Mouse (Mus musculus): Measurements from ENCODE around the gene Gm16253. TPM values are rescaled to one million over a fixed set of nuclear protein-coding genes. Genes with fewer than 3 reads are reported as not detected.
A peak's percentile ranks its signal among the peaks of the same experiment; 100 is the strongest.

Gm16253 gene
- 1.8 TPM in 2 replicates for polyA plus RNA-seq (2015; fragmentation: Nextera tagmentation; extraction: Ambion mirVana)

DNA sequence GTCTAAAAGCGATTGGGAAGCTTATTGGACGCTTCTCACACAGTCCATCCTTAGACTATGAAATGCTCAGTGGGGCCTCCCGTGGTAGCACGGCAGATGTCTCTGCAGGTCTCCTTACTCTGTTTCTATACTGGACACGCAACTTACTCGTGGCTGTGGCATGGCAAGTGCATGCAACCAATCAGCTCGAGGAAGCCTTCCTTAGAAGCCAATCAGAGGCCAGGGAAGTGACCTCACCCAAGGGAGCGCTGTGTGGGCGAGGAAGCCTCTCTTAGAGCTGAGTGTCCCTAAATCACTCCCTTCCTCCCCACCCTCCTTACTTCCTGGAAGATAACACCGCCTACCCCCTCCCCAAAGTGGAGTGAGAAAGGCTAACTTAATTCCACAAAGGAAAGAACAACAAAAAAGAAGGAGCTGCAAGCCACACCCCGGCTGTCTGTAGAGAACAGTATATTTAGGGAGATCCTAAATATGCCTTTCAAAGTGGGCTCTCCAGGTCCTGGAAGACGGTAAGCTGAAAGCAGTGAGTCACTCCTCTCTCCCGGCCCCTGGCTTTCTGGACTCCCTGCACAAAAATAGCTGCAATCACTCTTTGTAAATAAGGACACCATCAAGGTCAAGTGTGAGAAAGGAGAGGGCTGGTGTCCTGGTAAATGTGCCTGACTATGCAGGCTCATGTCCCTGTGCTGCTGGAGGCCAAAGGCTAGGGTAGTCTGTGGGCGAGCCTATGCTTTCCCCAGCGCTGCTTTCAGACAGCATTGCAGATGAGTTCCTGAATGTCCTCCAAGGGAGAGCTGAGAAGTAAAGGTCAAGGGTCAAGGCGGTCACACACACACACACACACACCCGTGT lies at the start of gene Gm16253:
Gm16253 (plus strand) TSS at position 295 of the 852 bp plus-strand sequence.
- Histone ChIP-seq H3K36me3 (no peaks in the 10 kb centered on the region), H3K4me1 (peaks cover 35% of the 10 kb centered on the region), H3K27ac (replicated peaks) (peak within 1 kb of the TSS; percentile 83), H3K4me2 (peak within 1 kb of the TSS; percentile 58), H3K27me3 (replicated peaks) (peaks cover 7% of the 10 kb centered on the region; the same call in 1 of the 2 replicates), H3K9me3 (replicated peaks) (no peaks in the 10 kb centered on the region), H3K4me3 (replicated peaks) (peak within 1 kb of the TSS; percentile 21), H3K9ac (replicated peaks) (peak within 1 kb of the TSS; percentile 14; the same call in 1 of the 2 replicates)
- ATAC-seq (ENCODE audit: low FRiP score), result peak; percentile 89
- 15% methylated on average over 17 of the region's 17 CpGs for whole genome bisulfite sequencing

DNA sequence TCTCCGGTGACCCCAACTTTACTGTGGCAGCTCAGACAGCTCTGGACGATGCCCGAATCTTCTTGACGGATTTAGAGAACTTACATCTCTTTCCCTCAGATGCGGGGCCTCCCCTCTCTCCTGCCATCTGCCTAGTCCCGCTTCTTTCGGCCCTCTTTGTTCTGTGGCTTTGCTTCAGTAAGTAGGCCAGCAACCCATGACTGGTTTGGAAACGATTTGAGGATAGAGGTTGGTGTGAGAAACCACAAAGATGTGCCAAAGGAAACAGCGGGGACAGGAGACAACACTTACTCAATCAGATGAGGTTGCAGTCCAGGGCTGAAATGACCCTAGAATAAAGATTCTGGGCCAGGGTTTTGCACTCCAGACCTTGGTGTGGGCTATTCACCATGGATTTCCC lies 48.3 kb upstream of the Gm16253 start:
- Histone ChIP-seq H3K4me1 (peaks cover 9% of the 10 kb centered on the region), H3K9ac (replicated peaks) (no peak overlapping the region), H3K27me3 (replicated peaks) (peaks cover 41% of the 10 kb centered on the region), H3K4me3 (replicated peaks) (no peak overlapping the region), H3K27ac (replicated peaks) (no peak overlapping the region), H3K9me3 (replicated peaks) (no peaks in the 10 kb centered on the region), H3K36me3 (no peaks in the 10 kb centered on the region), H3K4me2 (no peak overlapping the region)
- 58% methylated on average over 9 of the region's 9 CpGs for WGBS
- no peak for ATAC-seq (ENCODE audit: low FRiP score)

DNA sequence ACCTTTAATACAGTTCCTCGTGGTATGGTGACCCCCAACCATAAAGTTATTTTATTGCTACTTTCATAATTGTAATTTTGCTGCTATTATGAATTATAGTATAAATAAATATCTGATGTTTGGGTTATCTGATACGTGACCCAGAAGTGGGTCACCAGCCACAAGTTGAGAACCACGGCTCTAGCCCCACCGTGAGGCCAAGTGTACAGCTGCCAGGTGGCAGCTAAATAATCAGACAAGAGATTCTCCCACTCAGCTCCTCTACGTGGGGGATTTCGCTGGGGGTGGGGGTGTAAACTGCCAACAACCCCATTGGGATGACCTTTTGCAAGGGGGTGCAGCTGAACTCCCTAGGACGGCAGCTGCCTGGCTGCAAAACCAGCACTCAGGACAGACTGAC lies 44.7 kb upstream of the Gm16253 start:
- Histone ChIP-seq H3K27me3 (replicated peaks) (peaks cover 19% of the 10 kb centered on the region), H3K27ac (replicated peaks) (no peak overlapping the region), H3K4me2 (no peak overlapping the region), H3K36me3 (no peaks in the 10 kb centered on the region), H3K4me1 (peaks cover 5% of the 10 kb centered on the region), H3K4me3 (replicated peaks) (no peak overlapping the region), H3K9me3 (replicated peaks) (no peaks in the 10 kb centered on the region), H3K9ac (replicated peaks) (no peak overlapping the region)
- WGBS, result 74% methylated on average over 7 of the region's 7 CpGs
- ATAC-seq (ENCODE audit: low FRiP score), result no peak

DNA sequence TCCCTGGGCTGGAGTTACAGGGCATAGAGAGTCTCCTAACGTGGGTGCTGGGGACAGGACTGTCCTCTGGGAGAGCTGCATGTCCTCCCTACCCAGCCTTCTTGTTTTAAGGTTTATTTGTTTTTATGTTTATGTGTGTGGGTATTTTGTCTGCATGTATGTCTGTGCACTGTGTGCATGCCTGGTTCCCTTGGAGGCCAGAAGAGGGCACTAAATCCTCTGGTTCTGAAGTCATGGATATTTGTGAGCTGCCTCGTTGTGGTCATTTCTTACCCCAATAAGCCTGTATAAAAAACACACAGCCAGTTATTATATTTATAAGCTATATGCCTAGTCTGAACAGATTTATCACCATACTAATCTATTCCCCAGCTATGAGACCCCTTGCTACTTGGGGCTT lies 42.5 kb upstream of the Gm16253 start:
- 53% methylated on average over 2 of the region's 2 CpGs for WGBS
- Histone ChIP-seq H3K27me3 (replicated peaks) (no peaks in the 10 kb centered on the region), H3K9me3 (replicated peaks) (no peaks in the 10 kb centered on the region), H3K4me3 (replicated peaks) (no peak overlapping the region), H3K4me1 (no peaks in the 10 kb centered on the region), H3K36me3 (no peaks in the 10 kb centered on the region), H3K27ac (replicated peaks) (no peak overlapping the region), H3K4me2 (no peak overlapping the region), H3K9ac (replicated peaks) (no peak overlapping the region)
- no peak for ATAC-seq (ENCODE audit: low FRiP score)

DNA sequence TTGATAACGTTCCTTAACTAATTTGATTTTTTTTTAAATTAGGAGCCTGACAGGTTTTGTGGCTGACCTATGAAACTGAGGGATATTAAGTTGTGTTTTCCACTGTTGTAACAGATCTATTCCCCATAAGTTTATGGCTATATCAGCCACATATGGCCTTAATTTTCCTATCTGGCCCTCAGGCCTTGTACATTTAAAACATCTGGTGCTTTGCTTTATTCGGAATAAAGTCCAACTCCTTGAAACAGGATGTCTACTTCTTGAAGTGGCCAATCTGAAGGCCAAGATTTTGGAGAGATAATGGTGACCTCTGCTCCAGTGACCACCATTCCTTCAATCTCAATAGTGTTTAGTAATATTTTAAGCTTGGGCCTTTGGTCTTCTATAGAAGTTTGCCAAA lies 37.5 kb upstream of the Gm16253 start:
- H3K4me3 ChIP-seq (replicated peaks), result no peak overlapping the region
- no peak overlapping the region for H3K9ac ChIP-seq (replicated peaks)
- no peaks in the 10 kb centered on the region for H3K27me3 ChIP-seq (replicated peaks)
- no peak overlapping the region for H3K4me2 ChIP-seq
- no peaks in the 10 kb centered on the region for H3K36me3 ChIP-seq
- H3K27ac ChIP-seq (replicated peaks), result no peak overlapping the region
- ATAC-seq (ENCODE audit: low FRiP score), result no peak
- H3K4me1 ChIP-seq, result 0 out of 2 replicates have a peak, but pooled peaks cover 3% of the 10 kb centered on the region
- H3K9me3 ChIP-seq (replicated peaks), result no peaks in the 10 kb centered on the region
- 78% methylated on average over 2 of the region's 2 CpGs for WGBS

DNA sequence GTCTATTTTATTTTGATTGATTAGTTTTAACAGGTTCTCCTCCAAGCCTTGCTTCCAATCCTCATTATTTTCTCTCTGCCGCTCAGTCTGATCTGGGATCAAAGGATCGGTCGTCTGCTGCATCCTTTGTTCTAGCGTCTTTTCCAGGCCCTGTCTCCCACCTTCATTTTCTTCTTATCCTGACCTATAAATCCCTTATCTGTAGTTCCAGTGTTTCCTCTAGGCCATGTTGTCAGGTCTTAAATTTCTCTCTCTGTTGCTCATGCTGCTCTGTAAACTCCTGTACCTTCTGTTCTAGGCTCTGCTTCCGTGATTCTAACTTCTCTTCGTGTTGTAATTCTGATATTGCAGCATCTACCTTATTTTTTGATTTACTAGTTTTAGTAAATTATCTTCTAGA lies 36.0 kb upstream of the Gm16253 start:
- Histone ChIP-seq H3K9ac (replicated peaks) (no peak overlapping the region), H3K9me3 (replicated peaks) (no peaks in the 10 kb centered on the region), H3K4me1 (0 out of 2 replicates have a peak, but pooled peaks cover 3% of the 10 kb centered on the region), H3K36me3 (no peaks in the 10 kb centered on the region), H3K4me3 (replicated peaks) (no peak overlapping the region), H3K4me2 (no peak overlapping the region), H3K27ac (replicated peaks) (no peak overlapping the region), H3K27me3 (replicated peaks) (no peaks in the 10 kb centered on the region)
- ATAC-seq (ENCODE audit: low FRiP score), result no peak
- WGBS, result 32% methylated on average over 6 of the region's 6 CpGs

DNA sequence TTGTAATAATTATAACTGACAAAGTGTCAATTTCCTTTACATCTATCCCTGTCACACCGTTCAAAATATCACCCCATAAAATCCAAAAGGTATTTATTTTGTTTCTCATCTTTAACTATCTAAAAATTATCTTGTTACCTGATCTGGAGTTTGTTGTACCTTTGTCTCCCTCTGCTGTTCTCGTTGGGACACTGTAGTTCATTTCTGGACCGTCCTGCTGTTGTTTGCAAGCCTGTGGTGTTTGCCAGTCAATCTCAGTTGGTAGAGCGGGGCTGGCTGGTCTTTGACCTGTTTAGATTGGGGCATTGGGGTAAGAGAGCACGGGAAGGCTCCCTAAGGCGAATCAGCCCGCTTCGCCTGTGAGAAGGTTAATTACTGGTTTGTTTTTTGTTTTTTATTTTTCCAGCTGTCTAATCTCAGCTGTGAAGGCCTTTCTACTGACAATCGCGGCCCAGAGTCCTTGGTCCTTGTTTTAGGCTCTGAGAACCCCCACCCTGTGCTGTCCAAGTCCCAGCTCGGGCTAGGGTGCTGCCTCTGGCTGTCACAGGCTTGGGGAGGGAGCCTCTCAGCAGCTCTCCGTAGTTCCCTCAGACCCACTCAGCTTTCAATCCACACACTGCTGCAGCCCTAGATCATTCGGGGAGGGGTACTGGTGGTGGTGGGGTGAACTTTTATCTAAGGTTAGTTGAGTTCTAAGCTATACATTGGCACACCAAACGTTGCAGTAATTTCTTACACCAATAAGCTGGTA lies 35.3 kb upstream of the Gm16253 start:
- H3K27me3 ChIP-seq (replicated peaks), result no peaks in the 10 kb centered on the region
- H3K4me2 ChIP-seq, result no peak overlapping the region
- H3K9me3 ChIP-seq (replicated peaks), result no peaks in the 10 kb centered on the region
- H3K4me3 ChIP-seq (replicated peaks), result no peak overlapping the region
- 25% methylated on average over 14 of the region's 14 CpGs for WGBS
- no peaks in the 10 kb centered on the region for H3K36me3 ChIP-seq
- no peak overlapping the region; the same call in 1 of the 2 replicates for H3K9ac ChIP-seq (replicated peaks)
- H3K4me1 ChIP-seq, result 0 out of 2 replicates have a peak, but pooled peaks cover 3% of the 10 kb centered on the region
- H3K27ac ChIP-seq (replicated peaks), result no peak overlapping the region
- ATAC-seq (ENCODE audit: low FRiP score), result no peak

DNA sequence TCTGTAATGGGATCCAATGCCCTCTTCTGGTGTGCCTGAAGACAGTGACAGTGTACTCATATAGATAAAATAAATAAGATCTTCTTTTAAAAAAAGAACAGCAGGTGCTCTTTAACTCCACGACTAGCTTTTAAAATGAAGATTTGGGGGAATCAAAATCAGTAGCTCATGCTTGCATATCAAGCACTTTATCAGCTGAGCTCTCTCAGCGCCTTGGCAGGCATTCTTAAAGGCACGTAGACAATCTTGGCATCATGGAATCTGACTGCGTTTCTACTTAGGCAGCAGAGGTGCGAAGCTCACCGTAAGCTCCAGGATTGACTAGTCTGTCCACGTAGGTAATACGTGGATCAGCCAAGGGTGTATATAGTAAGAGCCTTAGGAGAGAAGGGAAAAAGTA lies 34.2 kb upstream of the Gm16253 start:
- H3K9me3 ChIP-seq (replicated peaks), result no peaks in the 10 kb centered on the region
- H3K36me3 ChIP-seq, result no peaks in the 10 kb centered on the region
- no peak overlapping the region for H3K4me3 ChIP-seq (replicated peaks)
- H3K9ac ChIP-seq (replicated peaks), result no peak overlapping the region
- no peak for ATAC-seq (ENCODE audit: low FRiP score)
- no peak overlapping the region for H3K4me2 ChIP-seq
- WGBS, result 79% methylated on average over 8 of the region's 8 CpGs
- no peaks in the 10 kb centered on the region for H3K27me3 ChIP-seq (replicated peaks)
- no peak overlapping the region for H3K27ac ChIP-seq (replicated peaks)
- H3K4me1 ChIP-seq, result 0 out of 2 replicates have a peak, but pooled peaks cover 3% of the 10 kb centered on the region

DNA sequence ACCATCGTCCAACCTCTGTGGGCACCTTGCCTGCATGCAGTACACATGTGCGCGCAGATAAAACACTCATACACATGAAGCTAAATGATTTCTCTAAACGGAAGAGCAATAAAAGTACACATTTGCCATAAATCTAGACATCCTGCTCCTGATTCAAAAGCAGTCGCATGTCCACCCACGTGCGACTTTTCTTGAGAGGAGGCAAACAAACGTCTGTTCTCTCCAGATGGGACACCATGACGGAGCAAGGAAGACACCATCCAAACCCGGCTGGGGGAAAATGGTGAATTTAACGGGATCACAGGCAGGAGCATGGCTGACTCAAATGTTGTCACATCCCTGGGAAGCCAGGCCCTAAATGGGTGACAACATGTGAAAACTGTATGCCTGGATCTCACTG lies 33.4 kb upstream of the Gm16253 start:
- no peaks in the 10 kb centered on the region for H3K36me3 ChIP-seq
- H3K4me3 ChIP-seq (replicated peaks), result no peak overlapping the region
- 83% methylated on average over 11 of the region's 11 CpGs for WGBS
- H3K27me3 ChIP-seq (replicated peaks), result no peaks in the 10 kb centered on the region
- H3K9ac ChIP-seq (replicated peaks), result no peak overlapping the region
- H3K4me1 ChIP-seq, result 0 out of 2 replicates have a peak, but pooled peaks cover 3% of the 10 kb centered on the region
- H3K27ac ChIP-seq (replicated peaks), result no peak overlapping the region
- no peaks in the 10 kb centered on the region for H3K9me3 ChIP-seq (replicated peaks)
- H3K4me2 ChIP-seq, result no peak overlapping the region
- ATAC-seq (ENCODE audit: low FRiP score), result no peak

DNA sequence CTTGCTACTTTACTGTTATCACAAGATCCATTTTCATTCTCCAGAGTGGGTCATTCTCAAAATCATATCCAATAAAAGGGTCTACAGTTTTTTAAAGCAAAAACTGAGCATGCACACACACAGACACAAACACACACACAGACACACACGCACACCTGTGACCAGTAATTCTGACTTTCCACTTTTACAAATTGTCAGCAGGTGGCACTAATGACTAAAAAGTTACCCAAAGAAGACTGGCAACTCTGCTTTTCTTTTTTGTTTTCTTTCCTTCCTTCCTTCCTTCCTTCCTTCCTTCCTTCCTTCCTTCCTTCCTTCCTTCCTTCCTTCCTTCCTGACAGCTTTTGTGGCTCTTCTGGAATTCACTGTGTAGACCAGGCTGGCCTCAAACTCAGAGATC lies 31.2 kb upstream of the Gm16253 start:
- H3K4me1 ChIP-seq, result 0 out of 2 replicates have a peak, but pooled peaks cover 3% of the 10 kb centered on the region
- no peaks in the 10 kb centered on the region for H3K9me3 ChIP-seq (replicated peaks)
- H3K9ac ChIP-seq (replicated peaks), result no peak overlapping the region
- no peak overlapping the region for H3K27ac ChIP-seq (replicated peaks)
- H3K27me3 ChIP-seq (replicated peaks), result no peaks in the 10 kb centered on the region
- no peak overlapping the region for H3K4me3 ChIP-seq (replicated peaks)
- no peak overlapping the region for H3K4me2 ChIP-seq
- H3K36me3 ChIP-seq, result no peaks in the 10 kb centered on the region
- WGBS, result 49% methylated on average over 1 of the region's 1 CpGs
- no peak for ATAC-seq (ENCODE audit: low FRiP score)

DNA sequence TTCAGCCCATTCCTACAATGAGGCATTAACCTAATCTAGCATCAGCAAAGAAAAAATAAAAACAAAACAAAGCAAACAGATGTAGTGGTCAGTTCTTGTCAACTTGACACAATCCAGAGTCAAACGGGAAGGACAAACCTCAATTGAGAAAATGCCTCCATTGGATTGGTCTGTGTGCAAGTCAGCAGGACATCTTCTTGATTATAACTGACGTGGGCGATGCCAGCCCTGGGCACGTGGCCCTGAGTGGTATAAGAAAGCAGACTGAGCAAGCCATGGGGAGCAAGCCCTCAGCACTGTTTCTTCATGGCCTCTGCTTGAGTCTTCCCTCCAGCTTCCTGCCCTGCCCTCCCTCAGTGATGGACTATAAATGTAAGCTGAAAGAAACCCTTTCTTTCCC lies 29.9 kb upstream of the Gm16253 start:
- WGBS, result 51% methylated on average over 4 of the region's 4 CpGs
- Histone ChIP-seq H3K4me2 (peak overlapping the region; percentile 20; the same call in 1 of the 2 replicates), H3K4me3 (replicated peaks) (no peak overlapping the region), H3K9me3 (replicated peaks) (no peaks in the 10 kb centered on the region), H3K27ac (replicated peaks) (no peak overlapping the region), H3K9ac (replicated peaks) (no peak overlapping the region), H3K27me3 (replicated peaks) (no peaks in the 10 kb centered on the region), H3K4me1 (no peaks in the 10 kb centered on the region), H3K36me3 (no peaks in the 10 kb centered on the region)
- ATAC-seq (ENCODE audit: low FRiP score), result no peak
